Mouse (Mus musculus) neutrophil, adult 5-6 weeks (primary cell): ENCODE measurements around the gene Sox5. TPM values are rescaled to one million over a fixed set of nuclear protein-coding genes. Genes with fewer than 3 reads are reported as not detected.

ENCODE experiments used
- ATAC-seq: fragments of 151-379, 151-347 bp; 2 replicates; pipeline ENCODE4 v1.8.0; 2017; ENCODE audit warnings: mild to moderate bottlenecking, moderate TSS enrichment; ENCODE audit not compliant: insufficient number of reproducible peaks, poor library complexity, low FRiP score, severe bottlenecking; ENCODE audit errors: extremely low read depth
- total RNA-seq: library from RNA; stranded (forward); fragments of 200-1000 nt; gene quantifications from 2 replicates; pipeline ENCODE4 v1.2.3, GENCODE M21; 2017

Gene Sox5
- total RNA-seq, 1 experiment from 2014 or later: 0.70 TPM

- no peak for ATAC-seq
These were observed 630.7 kb downstream of the Sox5 start for GRCm38 (mm10) chr6:144151075-144151474.

GRCm38 (mm10) chr6:144137397-144137796 lies 644.4 kb downstream of the Sox5 start:
- ATAC-seq: no peak

GRCm38 (mm10) chr6:144136894-144137293 lies 644.9 kb downstream of the Sox5 start:
- no peak for ATAC-seq

- ATAC-seq: no peak
These were observed 651.9 kb downstream of the Sox5 start for GRCm38 (mm10) chr6:144129927-144130326.

- no peak for ATAC-seq
These were observed 661.8 kb downstream of the Sox5 start for GRCm38 (mm10) chr6:144119961-144120360.

- ATAC-seq: no peak
These were observed 665.1 kb downstream of the Sox5 start for GRCm38 (mm10) chr6:144116646-144117045.

GRCm38 (mm10) chr6:144111561-144111960 lies 670.2 kb downstream of the Sox5 start:
- no peak for ATAC-seq

- ATAC-seq: no peak
These were observed 674.9 kb downstream of the Sox5 start for GRCm38 (mm10) chr6:144106848-144107247.

GRCm38 (mm10) chr6:144105645-144106044 lies 676.1 kb downstream of the Sox5 start:
- no peak for ATAC-seq

- no peak for ATAC-seq
These were observed 678.2 kb downstream of the Sox5 start for GRCm38 (mm10) chr6:144103612-144104011.

- no peak for ATAC-seq
These were observed 680.9 kb downstream of the Sox5 start for GRCm38 (mm10) chr6:144100852-144101251.

GRCm38 (mm10) chr6:144098119-144098518 lies 683.7 kb downstream of the Sox5 start:
- no peak for ATAC-seq

GRCm38 (mm10) chr6:144088256-144088655 lies 693.5 kb downstream of the Sox5 start:
- no peak for ATAC-seq

GRCm38 (mm10) chr6:144086096-144086810 lies 695.5 kb downstream of the Sox5 start:
- no peak for ATAC-seq

- ATAC-seq: no peak
These were observed 699.5 kb downstream of the Sox5 start for GRCm38 (mm10) chr6:144082297-144082696.

GRCm38 (mm10) chr6:144077826-144078225 lies 704.0 kb downstream of the Sox5 start:
- ATAC-seq: no peak

- ATAC-seq: no peak
These were observed 705.4 kb downstream of the Sox5 start for GRCm38 (mm10) chr6:144076376-144076775.

GRCm38 (mm10) chr6:144075327-144075941 lies 706.3 kb downstream of the Sox5 start:
- ATAC-seq: no peak

GRCm38 (mm10) chr6:144074826-144075225 lies 707.0 kb downstream of the Sox5 start:
- no peak for ATAC-seq

GRCm38 (mm10) chr6:144070461-144070860 lies 711.3 kb downstream of the Sox5 start:
- no peak for ATAC-seq

GRCm38 (mm10) chr6:144067491-144067890 lies 714.3 kb downstream of the Sox5 start:
- ATAC-seq: no peak
